In genomic region chr3:120729671-120730070, GRCm38 (mm10) we compare ENCODE assay signal across 12 mouse cellular contexts.
A peak's percentile ranks its signal among the peaks of the same experiment; 100 is the strongest.
DNase-seq lines count a peak whose midpoint lies in the region; ATAC-seq and TF ChIP-seq lines count a peak whose summit lies in the region.
"Had no signal": no experiment of that assay in that cellular context is flagged by ENCODE, and none has a peak within 500 bp of the region (broad histone marks: within the 10 kb centered on the region; RNA-seq: fewer than 3 reads in every experiment).

No protein-coding gene starts in this region.

- WGBS in forebrain, embryonic 15.5 days: 21% methylated on average over 5 of the region's 5 CpGs
- 13% methylated on average over 5 of the region's 5 CpGs for WGBS in midbrain, postnatal 0 days

- H3K4me3 ChIP-seq in forebrain, embryonic 15.5 days: no peak overlapping the region
- no peak overlapping the region for H3K4me3 ChIP-seq in midbrain, postnatal 0 days (ENCODE audit: low read depth, low read length)
- H3K4me3 ChIP-seq: liver, embryonic 15.5 days had no signal

- no peaks in the 10 kb centered on the region for H3K27me3 ChIP-seq in forebrain, embryonic 15.5 days
- H3K27me3 ChIP-seq in midbrain, postnatal 0 days (ENCODE audit: insufficient read depth, low read length): no peaks in the 10 kb centered on the region
- H3K27me3 ChIP-seq: liver, embryonic 15.5 days had no signal

- no peaks in the 10 kb centered on the region for H3K36me3 ChIP-seq in forebrain, embryonic 15.5 days
- no peaks in the 10 kb centered on the region for H3K36me3 ChIP-seq in midbrain, postnatal 0 days (ENCODE audit: insufficient read depth, low read length)
- H3K36me3 ChIP-seq: liver, embryonic 15.5 days had no signal

- H3K9ac ChIP-seq in forebrain, embryonic 15.5 days (replicated peaks): no peak overlapping the region
- H3K9ac ChIP-seq in midbrain, postnatal 0 days (replicated peaks; ENCODE audit: low read length, poor library complexity, severe bottlenecking): no peak overlapping the region
- H3K9ac ChIP-seq: liver, embryonic 15.5 days had no signal

- H3K27ac ChIP-seq in forebrain, embryonic 15.5 days (replicated peaks): peak overlapping the region; percentile 72
- peak overlapping the region; percentile 55 for H3K27ac ChIP-seq in midbrain, postnatal 0 days (ENCODE audit: low read depth, low read length)
- H3K27ac ChIP-seq: liver, embryonic 15.5 days had no signal

- TF ChIP-seq POLR2A in brain, embryonic 14.5 days (IDR thresholded peaks at IDR 0.05; ENCODE audit: borderline replicate concordance, extremely low read depth, insufficient read depth, insufficient read length, poor library complexity, severe bottlenecking): no peak

- TF ChIP-seq CTCF in brain, embryonic 14.5 days (IDR thresholded peaks at IDR 0.05; ENCODE audit: borderline replicate concordance, extremely low read depth, insufficient read depth, insufficient read length): no peak
- no peak for TF ChIP-seq CTCF in midbrain, postnatal 0 days (IDR thresholded peaks at IDR 0.05)

- no peaks in the 10 kb centered on the region for H3K9me3 ChIP-seq in forebrain, embryonic 15.5 days
- no peaks in the 10 kb centered on the region for H3K9me3 ChIP-seq in midbrain, postnatal 0 days (ENCODE audit: low read length)
- H3K9me3 ChIP-seq: liver, embryonic 15.5 days had no signal

- peak; percentile 92 for ATAC-seq in forebrain, embryonic 15.5 days (replicated peaks)
- ATAC-seq in midbrain, postnatal 0 days (ENCODE audit: low FRiP score): peak; percentile 86

- no peak overlapping the region for H3K4me2 ChIP-seq in forebrain, embryonic 15.5 days (replicated peaks)
- no peak overlapping the region for H3K4me2 ChIP-seq in midbrain, postnatal 0 days (ENCODE audit: low read depth, low read length, poor library complexity, severe bottlenecking)
- H3K4me2 ChIP-seq: liver, embryonic 15.5 days had no signal

- peaks cover 21% of the 10 kb centered on the region for H3K4me1 ChIP-seq in forebrain, embryonic 15.5 days
- H3K4me1 ChIP-seq in midbrain, postnatal 0 days (ENCODE audit: insufficient read depth, low read length): no peaks in the 10 kb centered on the region
- H3K4me1 ChIP-seq: liver, embryonic 15.5 days had no signal

- peak; percentile 92 for DNase-seq in brain, embryonic 14.5 days (ENCODE audit: low read depth)
- peak; percentile 46 to 57 for DNase-seq in layer of hippocampus, adult 8-10 months (ENCODE audit: low spot score in 2 of 2)
- peak; percentile 71 for DNase-seq in midbrain, postnatal 0 days (ENCODE audit: low spot score)
- no peak for DNase-seq in cerebellum, postnatal 10 days
- DNase-seq in urinary bladder, adult 2 months (ENCODE audit: low spot score): no peak
- DNase-seq in kidney, postnatal 25 days: no peak
- DNase-seq in heart, adult 9 months (ENCODE audit: low spot score in 2 of 2): no peak
- DNase-seq: cerebellum, adult 8-10 months; gastrocnemius, postnatal 14 days; kidney, adult 2 months had no signal

Comparison
In these comparisons a context has a peak if more than half of its experiments do, and no peak if none do; other contexts are left out.
1. DNase-seq: peak in brain, embryonic 14.5 days (single experiment), layer of hippocampus, adult 8-10 months (2 of 2) and midbrain, postnatal 0 days (single experiment); none in cerebellum, postnatal 10 days (0 of 2), urinary bladder, adult 2 months (single experiment), kidney, postnatal 25 days (0 of 2) and heart, adult 9 months (0 of 2).